Mouse (Mus musculus): Measurements from ENCODE around the gene Ppil6.

Gene Ppil6

GRCm38 (mm10) chr10:41489708-41490517 is at the start of gene Ppil6, which contains the start of gene Smpd2:
TSS of gene Ppil6 (plus strand) at chr10:41490439.
TSS of gene Smpd2 (minus strand) at chr10:41490369.
- DNase-seq, result peak; percentile 91

- no peak for DNase-seq
Observed at GRCm38 (mm10) chr10:41448216-41448615, 42.0 kb upstream of the Ppil6 start.

- peak; percentile 67 for DNase-seq
Observed at GRCm38 (mm10) chr10:41449684-41450083, 40.6 kb upstream of the Ppil6 start.

GRCm38 (mm10) chr10:41450137-41450670 is 40.0 kb upstream of the Ppil6 start, which contains the start of gene Zbtb24:
TSS of gene Zbtb24 (plus strand) at chr10:41450383.
- DNase-seq, result peak; percentile 96

DNA sequence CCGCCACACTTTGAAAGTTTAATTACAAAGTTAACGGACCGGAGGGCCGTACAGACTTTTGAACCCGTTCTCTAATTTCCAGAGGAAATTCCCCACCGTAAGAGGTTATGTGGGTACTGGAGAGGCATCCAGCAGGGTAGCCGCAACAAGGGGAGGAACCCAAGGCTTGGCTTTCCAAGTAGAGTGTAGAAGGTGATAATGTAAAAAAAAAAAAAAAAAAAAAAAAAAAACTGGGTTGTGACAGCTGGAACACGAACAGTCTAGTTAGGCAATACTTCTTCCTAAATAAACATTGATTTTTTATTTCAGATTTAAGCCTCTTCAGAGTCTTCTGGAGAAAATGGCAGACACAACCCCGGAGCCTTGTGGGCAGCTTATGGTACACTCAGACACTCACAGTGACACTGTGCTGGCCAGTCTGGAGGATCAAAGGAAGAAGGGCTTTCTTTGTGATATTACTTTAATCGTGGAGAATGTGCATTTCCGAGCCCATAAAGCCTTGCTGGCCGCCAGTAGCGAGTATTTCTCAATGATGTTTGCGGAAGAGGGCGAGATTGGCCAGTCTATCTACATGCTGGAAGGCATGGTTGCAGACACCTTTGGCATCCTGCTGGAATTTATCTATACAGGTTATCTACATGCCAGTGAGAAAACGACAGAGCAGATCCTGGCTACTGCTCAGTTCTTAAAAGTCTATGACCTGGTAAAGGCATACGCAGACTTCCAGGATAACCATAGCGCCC is 39.3 kb upstream of the Ppil6 start:
- peak; percentile 26 for DNase-seq

DNA sequence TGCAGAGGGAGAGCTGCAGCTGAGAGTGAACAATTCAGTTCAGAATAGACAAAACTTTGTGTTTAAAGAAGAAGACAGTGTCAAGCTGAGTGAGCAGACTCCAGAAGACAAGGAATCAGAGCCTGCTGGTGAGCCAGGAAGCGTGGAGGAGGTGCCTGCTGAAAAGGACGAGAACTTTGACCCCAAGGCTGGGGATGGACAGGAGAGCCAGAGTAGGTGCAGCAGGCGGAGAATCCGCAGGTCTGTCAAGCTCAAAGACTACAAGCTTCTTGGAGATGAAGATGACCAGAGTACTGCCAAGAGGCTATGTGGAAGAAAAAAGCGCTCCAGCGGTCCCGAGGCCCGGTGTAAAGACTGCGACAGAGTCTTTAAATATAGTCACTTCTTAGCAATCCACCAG is 38.6 kb upstream of the Ppil6 start:
- DNase-seq, result peak; percentile 36

- DNase-seq, result no peak
Observed at GRCm38 (mm10) chr10:41452791-41453190, 37.4 kb upstream of the Ppil6 start.

DNA sequence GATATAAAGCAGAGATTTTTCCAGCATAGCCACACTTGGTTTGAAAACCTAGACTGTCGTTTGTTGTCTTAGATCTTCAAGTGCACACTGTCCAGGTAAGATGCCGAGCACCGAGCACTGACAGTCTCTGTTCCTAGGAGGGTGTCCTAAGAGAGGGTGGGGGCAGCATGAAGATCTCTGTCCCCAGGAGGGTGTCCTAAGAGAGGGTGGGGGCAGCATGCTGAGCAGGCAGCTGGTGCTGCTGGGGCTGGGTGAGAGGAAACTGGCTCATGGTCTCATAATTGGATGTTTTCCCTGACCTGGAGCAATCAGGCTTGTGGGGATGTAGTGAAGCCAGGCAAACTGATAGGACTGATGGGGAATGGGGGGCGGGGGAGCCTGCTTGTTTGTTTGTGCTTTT is 30.2 kb upstream of the Ppil6 start:
- DNase-seq, result peak; percentile 34

DNA sequence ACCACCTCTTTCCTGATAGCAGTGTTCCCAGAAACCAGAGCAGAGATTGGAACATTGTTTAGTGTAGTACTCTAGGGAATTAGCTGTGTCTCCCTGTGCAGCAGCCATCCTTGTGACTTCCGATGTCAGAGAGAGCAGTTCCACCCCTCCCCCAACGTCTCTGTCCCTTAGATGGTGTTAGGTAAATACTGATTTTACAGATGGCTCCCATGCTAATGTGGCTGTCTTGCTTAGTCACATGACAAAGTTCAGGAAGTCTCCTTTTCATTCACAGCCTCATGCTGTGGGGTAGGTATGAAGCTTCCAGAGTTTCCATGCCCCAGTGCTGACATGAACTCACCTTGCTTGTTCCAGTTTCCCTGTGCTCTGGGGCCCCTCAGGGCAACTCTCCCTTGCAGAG is 29.7 kb upstream of the Ppil6 start:
- DNase-seq, result no peak

DNA sequence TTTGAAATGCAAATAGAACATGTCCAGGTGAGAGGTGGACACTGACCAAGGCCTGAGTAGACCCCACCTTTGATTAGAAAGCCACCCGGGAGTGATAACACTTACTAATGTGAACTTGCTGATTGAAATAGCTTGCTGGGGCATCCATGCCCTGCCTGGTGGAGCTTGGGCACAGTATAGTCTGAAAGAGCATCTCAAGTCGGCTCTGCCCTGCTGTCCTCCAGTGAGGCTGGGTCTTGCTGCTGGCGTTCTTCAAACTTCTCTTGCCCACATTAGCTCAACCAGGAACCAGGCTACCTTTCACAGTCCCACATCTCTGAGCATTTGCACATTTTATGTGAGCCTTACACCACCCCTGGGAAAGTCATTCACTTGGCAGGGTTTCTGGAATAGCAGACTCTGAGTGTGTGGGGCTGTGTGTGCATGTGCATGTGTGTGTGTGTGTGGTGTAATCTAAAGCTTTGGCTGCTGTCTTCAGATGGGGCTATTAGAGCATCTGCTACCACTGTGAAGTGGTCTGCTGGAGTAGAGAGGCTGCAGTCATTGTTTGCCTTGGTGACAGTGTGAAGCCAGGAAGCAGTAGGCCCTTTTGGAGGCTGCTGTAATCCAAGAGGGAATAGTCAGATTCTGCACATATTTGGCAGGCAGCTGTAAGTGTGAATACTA is 29.0 kb upstream of the Ppil6 start:
- no peak for DNase-seq

- DNase-seq, result no peak
Observed at GRCm38 (mm10) chr10:41464401-41464955, 25.8 kb upstream of the Ppil6 start.

DNA sequence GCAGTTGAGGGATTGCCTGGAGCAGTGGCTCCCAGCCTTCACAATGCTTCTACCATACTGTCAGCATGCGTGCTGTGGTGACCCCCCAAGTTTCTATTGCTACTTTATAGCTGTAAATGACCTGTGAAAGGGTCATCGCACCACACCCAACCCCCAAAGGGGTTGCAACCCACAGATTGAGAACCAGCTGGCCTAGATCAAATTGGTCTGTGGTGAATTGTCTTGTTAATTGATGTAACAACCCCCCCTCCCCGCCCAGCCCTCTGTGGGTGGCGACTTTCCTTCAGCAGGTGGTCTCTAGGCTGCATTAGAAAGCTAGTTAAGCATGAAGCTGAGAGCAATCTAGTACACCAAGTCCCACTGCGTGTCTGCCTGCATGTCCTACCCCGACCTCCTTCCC is 22.9 kb upstream of the Ppil6 start:
- no peak for DNase-seq

- DNase-seq, result no peak
Observed at GRCm38 (mm10) chr10:41470693-41471092, 19.5 kb upstream of the Ppil6 start.

DNA sequence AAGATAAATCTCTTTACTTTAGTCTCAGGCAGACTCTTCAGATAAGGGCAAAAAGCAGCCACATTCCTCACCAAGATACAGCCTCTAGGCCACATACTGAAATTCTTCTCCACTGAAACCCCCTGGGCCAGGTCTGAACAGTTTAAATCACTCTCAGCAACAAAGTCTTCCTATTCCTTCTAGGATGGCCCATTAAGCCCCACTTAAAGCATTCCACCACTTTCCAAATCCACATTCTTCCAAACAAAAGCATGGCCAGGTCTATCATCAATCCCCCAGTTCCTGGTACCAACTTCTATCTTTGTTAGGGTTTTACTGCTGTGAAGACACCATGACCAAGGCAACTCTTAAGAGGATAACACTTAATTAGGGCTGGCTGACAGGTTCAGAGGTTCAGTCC is 17.7 kb upstream of the Ppil6 start:
- DNase-seq, result no peak

GRCm38 (mm10) chr10:41472962-41473481 is 17.2 kb upstream of the Ppil6 start:
- no peak for DNase-seq

GRCm38 (mm10) chr10:41473782-41474468 is 16.3 kb upstream of the Ppil6 start:
- DNase-seq, result no peak

DNA sequence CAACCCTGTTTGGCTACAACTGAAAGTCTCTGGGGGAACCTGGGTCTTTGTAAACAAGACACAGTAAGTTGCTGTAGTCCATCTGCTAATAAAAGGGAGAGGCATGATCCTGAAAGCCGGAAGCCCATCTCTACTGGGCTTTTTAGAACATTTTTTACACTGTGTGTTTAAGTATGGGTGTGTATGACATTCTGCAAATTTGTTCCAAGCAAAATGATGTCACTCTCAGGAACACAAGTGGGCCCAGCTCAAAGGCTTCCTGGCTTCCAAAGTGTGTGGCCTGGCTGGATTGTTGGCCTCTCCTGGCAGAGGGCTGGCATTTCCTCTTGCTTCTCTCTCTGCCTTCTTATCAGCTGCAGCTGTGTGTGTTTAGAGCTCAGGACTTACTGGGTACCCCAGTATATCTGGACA is 15.3 kb upstream of the Ppil6 start:
- DNase-seq, result no peak

DNA sequence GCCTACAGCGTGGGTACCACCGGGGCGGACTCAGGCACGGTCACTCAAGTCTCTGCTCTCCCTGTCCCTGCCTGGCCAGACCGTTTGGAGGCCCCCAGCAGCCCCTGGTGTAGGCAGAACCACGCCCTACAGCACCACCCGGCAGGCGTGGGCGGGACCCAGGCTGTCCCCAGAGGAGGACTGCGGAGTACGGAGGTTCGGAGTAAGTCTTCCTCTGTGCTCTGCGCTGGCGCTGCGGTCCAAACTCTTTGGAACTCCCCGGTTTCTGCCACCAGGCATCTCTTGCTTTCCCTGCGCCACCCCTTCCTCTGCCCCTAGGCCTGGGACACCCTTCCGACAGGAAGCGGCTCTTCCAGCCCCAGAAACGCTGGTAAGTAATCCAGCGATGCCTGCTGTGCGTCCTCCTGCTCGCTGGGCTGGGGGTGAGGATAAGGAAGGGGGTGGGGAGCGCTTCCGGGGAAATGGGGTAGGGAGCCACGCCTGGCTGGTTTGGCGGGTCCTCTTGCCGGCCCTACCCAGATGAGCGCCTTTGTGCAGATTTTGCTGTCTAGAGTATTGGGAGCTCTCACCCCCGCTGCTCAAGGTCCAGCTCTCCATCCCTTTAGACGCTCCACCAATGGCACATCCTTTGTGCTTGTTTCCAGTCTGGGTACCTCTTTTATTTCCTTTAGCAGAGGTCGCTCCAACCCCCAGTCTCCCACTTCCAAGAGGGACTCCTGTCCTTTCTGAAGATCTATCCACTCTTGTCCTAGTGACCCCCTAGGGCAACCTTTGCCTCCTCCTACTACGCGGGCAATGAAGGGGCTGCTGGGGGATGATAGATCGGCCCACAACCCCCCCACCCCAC is 13.8 kb upstream of the Ppil6 start, which contains the start of gene Mical1:
TSS of gene Mical1 (plus strand) at position 144 of the 847 bp plus-strand sequence.
- peak; percentile 37 for DNase-seq

- no peak for DNase-seq
Observed at GRCm38 (mm10) chr10:41477018-41477277, 13.3 kb upstream of the Ppil6 start.

DNA sequence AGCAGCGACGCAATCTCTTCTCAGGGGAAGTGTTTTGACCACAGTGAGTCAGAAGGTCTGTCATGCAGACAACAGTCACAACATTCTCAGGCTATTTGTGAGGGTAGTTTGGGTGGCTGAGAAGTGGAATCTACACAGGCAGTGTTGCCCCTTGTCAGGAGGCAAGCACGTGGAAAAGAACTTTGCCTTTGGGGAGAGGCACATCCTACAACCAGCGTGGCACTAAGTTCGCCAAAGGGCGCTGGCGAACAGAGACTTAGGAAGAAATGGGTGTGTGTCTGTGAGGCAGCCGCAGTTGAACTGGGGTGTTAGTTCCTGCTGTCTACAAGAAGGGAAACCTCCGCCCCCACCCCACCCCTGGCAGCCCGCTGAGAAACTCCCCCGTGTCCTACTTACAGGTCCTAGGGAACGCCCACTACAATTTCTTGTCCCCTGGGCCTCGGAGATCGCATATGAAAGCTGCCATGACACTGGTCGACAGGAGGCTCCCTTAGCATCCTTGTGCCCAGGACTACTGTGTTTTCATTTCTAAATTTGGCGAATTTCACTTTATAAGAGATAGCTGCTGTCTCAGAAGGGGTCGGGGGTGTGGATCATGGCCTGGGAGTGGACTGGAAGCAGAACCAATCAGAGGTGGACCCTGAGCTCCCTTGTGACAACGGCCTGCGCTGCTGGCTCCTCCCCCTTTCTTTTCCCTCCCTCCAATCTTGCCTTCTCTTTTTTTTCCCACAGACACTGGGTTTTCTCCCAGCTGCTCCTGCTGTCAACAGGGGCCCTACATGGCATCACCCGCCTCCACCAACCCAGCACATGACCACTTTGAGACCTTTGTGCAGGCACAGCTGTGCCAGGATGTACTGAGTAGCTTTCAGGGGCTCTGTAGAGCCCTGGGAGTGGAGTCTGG is 12.7 kb upstream of the Ppil6 start:
- peak; percentile 28 for DNase-seq
